Mouse (Mus musculus) C2C12 (cell line): ENCODE measurements at regions not wholly inside any gene's neighbourhood (a gene's known extent, or its start where the extent isn't known, plus 50 kb on each side); places are given as distances from the start of the nearest gene placed in this dataset.

Experiments used
- CTCF ChIP-seq: IDR thresholded peaks from one replicate; pipeline ENCODE4 v1.5.1; 2011; ENCODE audit not compliant: control insufficient read depth, insufficient read depth, insufficient read length
- MYOD1 ChIP-seq: IDR thresholded peaks from one replicate; pipeline ENCODE4 v1.6.1; 2011; ENCODE audit warnings: low read depth; ENCODE audit not compliant: control insufficient read depth, insufficient read length

DNA sequence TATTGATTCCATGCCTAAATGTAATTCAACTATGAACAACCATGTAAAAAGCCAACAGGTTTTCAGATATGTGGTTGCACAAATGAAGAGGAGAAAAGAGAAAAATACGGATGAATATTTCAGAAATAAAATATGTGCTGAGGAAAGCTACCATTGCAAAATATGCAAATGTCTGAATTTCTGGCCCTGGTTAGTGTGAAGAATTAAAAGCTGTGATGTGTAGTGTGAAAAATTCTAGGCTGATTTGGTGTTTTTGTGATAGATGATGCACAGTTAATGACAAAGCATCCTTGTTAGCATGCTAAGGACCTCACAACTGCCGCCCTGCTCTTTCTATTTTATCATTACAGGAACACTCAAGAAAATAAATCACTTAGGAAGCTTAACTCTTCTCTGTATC lies 91.6 kb downstream of the Klf6 start:
- TF ChIP-seq MYOD1, result no peak
- TF ChIP-seq CTCF, result no peak
